Mouse (Mus musculus): Measurements from ENCODE around the gene Dok1. TPM values are rescaled to one million over a fixed set of nuclear protein-coding genes. Genes with fewer than 3 reads are reported as not detected.
A peak's percentile ranks its signal among the peaks of the same experiment; 100 is the strongest.

The Dok1 gene
- total RNA-seq (2014; fragmentation: Nextera tagmentation) (18.7 and 25.8 TPM in 2 replicates), total RNA-seq (2017) (9.0 and 16.1 TPM in 2 replicates)

DNA sequence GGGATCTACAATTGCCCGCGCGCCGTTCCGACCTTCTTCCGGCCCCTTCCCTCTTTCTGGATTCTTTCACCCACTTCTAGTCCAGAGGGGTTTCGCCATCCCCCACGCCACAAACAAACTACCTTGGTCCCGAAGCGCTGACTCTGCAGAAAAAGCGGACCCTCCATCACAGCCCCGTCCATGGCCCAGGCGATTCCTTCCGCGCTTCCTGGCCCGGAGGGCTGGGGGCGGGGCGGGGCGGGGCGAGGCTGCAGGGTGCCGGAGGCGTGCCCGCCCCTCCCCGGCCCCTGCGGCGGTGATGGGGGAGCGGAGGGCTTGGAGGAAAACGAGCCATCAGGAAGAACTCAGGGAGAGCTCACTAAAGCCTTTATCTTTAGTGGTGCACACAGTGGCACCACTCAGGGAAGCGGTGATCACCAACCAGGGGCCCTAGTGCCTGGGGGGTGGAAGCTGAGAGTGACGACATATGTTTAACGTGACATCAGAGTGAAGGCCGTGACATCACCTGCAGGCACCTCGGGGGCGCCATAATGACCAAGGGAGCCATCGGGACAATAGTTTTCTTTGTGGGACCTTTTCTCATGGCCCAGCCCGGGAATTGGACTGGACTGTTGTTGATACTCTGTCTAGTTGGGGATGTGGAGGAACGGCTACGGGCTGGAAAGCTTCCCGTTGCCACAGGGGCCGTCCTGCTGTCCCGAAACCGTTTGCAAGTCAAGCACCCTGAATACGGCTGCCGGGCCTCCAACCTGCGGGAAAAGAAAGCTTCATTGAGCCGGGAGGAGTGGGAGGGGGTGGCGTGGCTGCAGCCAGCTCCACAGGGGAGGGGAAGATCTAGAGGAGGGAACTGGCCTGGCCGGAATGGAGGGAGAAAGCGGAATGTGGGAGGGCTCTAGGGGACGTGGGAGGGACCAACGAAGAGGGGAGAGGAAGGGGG, at the start of gene Dok1, which contains the start of gene Loxl3:
TSS of gene Dok1 (minus strand) at position 223 of the 937 bp plus-strand sequence.
TSS of gene Loxl3 (plus strand) at position 925 of the 937 bp plus-strand sequence.
- peak; percentile 74 for ATAC-seq (replicated peaks; ENCODE audit: poor library complexity, severe bottlenecking)

DNA sequence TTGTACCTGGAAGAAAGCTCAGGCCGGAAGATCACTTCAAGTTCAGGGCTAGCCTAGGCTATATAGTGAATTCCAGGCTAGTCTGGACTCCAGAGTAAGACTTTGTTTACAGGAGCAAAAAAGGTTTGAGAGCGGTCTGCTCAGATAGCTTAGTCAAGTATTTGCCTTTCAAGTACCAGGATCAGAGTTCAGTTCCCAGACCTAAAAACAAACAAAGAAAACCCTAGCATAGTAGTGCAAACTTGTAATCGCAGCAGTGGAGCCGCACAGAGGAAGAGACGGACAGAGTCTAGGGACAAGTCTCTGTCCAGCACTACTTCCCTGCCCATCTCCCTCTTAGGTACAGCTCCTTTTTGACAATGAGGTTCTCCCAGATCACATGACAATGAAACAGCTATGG, 46.9 kb upstream of the Dok1 start:
- ATAC-seq (replicated peaks; ENCODE audit: poor library complexity, severe bottlenecking) = no peak

- ATAC-seq (replicated peaks; ENCODE audit: poor library complexity, severe bottlenecking) = peak; percentile 91
These were observed 45.1 kb upstream of the Dok1 start for GRCm38 (mm10) chr6:83078324-83078858.

DNA sequence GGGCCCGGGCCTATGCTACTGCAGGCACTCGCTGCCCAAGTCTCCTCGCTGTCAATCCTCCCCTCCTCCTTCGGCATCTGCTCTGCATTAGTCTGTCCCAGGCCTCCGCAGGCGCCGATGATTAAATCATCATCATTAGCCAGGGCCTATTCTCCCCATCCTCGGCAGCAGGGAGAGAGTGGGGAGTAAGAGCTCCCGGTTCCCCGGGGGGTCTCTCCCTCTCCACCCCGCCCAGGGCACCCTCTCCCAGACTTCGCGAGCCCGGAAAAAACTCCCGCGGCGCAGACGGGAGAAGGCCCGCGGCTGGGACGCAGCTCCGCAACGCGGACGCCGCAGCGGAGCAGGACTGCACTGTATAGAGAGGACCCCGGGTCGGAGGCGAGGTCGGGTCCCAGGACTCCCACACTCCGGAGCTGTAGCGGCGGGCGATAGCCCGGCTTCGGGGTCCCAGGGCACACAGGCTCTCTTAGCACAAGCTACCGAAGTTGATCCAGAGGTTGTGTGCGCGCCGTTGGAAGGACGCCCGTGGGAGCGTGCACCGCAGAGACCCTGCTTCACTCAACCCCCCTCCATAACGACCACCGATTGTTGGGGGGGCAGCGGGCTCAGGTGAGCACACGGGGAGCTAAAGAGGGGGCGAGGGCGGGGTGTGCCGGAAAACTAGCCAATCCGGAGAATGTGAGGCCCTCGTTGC, 44.5 kb upstream of the Dok1 start, which contains the start of gene Pcgf1:
TSS of gene Pcgf1 (plus strand) at position 240 of the 694 bp plus-strand sequence.
- ATAC-seq (replicated peaks; ENCODE audit: poor library complexity, severe bottlenecking) = peak; percentile 16; the same call in 1 of the 2 replicates

DNA sequence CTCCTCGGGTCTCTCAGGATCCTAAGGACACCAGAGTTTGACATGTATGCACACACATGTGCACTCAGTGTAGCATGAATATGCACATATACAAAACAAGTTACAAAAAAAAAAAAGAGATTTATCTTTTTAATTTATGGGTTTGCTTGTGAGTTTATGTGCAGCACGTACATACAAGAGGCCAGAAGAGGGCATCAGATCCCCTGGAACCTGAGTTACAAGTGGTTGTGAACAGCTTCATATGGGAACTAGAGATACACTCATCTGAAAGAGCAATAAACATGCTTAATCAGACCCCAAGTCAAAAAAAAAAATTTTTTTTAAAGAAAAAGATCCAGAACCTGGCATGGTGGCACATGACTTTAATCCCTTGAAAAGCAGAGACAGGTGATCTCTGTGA, 41.7 kb upstream of the Dok1 start:
- no peak for ATAC-seq (replicated peaks; ENCODE audit: poor library complexity, severe bottlenecking)

DNA sequence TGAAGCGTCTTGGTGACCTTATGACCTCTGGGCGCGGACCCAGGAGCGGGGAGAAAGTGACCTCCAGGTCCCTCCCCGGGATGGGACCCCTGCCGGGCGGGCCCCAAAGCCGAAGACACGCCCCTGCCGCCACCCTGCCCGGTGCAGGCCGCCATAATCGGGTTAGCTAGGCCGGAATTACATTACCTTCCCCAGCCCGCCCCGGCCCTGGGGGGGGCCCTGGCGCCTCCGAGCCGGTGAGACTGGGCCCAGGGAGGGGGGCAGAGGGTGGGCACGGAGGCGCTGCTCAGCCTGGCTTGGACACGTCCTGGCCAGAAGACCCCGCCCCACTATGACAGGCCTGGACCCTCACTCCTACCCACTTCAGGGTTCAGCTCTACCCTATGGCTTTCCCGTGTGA, 37.9 kb upstream of the Dok1 start:
- no peak for ATAC-seq (replicated peaks; ENCODE audit: poor library complexity, severe bottlenecking)

DNA sequence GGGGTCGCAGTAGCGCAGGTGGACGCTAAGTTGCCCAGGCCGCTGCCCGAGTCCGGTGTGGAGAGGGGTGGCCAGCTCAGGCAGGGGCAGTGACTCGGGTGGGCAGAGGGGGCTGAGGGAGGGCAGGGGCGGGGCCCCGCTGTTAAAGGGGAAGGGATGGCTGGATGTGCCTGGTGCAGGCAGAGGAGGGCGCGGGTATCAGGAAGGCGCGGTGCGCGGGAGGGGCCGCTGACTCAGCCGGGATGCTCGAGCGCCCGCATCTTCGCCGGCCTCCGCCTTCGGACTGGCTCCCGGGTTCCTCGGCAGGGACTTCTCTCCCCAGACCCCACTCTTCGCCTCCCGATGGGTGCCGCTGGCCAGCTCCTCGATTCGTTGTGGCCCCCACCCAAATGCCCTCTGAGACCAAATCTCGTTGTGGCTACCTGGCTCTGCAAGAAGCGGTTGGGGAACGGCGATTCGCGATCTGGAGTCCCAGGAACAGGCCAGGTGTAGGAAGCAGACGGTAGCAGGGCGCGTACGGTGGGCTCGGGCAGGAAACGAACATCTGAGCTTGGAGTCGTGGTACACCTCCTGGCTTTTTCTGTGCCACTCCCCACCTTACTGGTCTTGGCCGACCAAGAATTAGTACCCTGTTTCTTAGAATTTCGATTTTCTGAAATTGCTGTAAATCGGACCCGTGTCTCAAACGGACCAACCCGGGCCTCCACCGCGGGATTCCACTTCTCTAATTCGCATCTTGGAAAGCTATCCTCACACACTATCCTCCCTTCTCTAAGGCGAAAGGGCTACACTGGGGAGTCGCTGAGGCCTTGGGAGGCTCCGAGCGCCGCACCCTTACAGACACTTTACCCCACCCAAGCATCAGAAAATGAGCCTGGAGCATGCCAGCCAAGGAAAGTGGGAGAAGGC, 37.3 kb upstream of the Dok1 start:
- ATAC-seq (replicated peaks; ENCODE audit: poor library complexity, severe bottlenecking) = peak; percentile 32

DNA sequence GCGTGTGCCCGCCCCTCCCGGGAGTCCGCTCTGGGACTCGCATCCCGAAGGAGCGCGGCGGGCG, 36.8 kb upstream of the Dok1 start, which contains the start of gene Tlx2:
TSS of gene Tlx2 (minus strand) at position 47 of the 64 bp plus-strand sequence.
- ATAC-seq (replicated peaks; ENCODE audit: poor library complexity, severe bottlenecking) = no peak

DNA sequence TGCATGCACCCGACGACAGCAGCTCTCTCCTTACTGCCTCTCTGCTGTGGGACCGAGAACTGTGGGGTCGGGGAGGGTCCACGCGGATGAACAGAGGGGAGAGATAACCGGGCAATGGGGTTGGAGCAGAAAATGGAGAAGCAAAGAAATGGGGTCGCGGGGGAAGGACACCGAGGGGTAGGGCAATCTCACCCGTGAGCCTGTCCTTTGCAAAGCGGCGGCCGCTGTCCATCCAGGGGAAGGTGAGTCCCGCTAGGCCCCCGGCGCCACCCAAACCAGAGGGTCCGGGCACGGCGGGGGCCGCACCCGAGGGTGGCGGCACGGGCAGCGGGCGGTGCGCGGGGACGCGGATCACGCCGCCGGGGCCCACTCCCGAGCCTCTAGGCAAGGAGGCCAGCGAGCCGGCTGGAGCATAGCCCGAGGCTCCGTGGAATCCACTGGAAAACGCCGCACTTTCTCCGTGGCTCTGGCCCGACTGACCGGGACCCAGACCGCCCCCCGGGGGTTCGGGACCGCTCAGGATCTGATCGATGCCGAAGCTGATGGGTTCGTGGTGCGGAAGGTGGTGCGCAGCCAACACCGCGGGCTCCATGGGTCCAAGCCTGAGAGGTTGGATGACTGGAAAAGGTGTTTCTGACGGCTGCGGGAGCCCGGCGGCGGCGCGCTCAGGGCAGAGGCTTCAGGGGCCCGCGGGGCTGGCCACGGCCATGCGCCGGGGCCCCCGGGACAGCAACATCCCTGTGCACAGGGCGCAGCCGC, 36.4 kb upstream of the Dok1 start:
- ATAC-seq (replicated peaks; ENCODE audit: poor library complexity, severe bottlenecking) = no peak

DNA sequence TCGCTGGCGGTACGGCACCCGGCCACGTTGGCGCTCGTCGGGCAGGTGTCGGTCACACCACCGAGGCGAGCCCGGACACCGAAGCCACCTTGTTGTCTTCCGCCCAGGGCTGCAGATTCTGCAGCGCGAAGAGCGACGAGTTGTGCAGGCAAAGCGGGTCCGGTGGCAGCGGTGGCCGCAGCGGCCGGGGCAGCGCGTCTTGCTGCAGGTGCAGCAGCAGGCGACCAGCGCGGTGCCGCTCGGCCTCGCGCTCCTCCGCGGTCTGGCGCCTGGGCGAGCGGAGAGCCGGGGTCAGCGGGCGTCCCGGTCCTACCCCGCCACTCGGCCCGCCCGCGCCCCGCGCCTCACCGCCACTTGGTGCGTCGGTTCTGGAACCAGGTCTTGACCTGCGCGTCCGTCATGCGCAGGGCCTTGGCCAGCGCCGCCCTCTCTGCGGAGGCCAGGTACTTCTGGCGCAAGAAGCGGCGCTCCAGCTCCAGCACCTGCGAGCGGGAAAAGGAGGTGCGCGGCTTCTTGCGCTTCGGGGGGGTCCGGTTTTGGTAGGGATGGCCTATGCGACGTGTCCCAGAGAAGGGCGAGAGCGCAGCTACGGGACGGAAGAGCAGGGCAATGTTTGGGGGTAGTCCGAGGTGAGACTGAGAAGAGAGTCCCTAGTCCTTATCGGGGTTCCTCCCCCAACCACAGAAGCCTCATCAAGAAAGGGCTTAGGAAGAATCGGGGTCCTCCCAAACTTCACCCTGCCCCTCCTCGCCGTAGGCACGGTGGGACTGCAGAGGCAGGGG, 35.6 kb upstream of the Dok1 start:
- ATAC-seq (replicated peaks; ENCODE audit: poor library complexity, severe bottlenecking) = no peak; the same call in 1 of the 2 replicates

GRCm38 (mm10) chr6:83068221-83068620, 35.0 kb upstream of the Dok1 start:
- no peak for ATAC-seq (replicated peaks; ENCODE audit: poor library complexity, severe bottlenecking)

DNA sequence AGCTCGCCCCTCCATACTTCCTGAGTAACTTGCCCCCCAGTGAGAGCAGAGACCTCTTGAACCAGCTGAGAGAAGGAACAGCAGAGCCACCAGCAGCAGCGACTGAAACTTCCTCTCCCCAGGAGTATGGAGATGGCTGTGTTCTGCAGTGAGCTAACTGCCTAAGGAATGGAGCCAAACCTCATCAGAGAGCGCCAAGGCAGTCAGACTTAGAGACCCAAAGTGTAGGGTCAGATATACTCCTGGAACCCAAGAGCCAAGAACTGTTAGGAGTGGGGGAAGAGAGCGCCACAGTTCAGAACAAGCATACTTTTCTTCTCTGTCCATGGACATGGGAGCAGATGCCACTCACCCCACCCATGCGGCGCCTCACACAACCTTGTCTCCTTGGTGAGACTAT, 33.2 kb upstream of the Dok1 start:
- no peak for ATAC-seq (replicated peaks; ENCODE audit: poor library complexity, severe bottlenecking)

GRCm38 (mm10) chr6:83065995-83066394, 32.7 kb upstream of the Dok1 start:
- ATAC-seq (replicated peaks; ENCODE audit: poor library complexity, severe bottlenecking) = peak; percentile 31

GRCm38 (mm10) chr6:83058725-83059124, 25.5 kb upstream of the Dok1 start:
- ATAC-seq (replicated peaks; ENCODE audit: poor library complexity, severe bottlenecking) = no peak

DNA sequence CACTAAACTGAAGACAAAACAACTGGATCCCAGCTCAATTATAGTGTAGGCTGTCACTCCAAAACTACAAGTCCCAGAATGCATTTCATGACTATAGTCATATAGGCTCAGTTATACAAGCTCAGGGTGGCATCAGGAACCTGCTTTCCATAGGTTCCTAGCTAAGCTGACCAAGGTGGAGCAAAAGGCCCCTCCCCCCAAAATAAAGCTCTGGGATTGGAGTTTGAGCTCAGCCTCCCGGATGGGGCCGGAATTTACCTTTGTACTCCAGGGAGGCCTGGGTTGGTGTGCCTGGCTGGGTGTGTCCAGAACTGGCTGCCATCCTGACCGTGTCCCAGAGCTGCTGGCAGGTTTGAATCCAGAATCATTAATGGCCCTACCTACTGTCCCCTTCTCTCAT, 24.5 kb upstream of the Dok1 start, which contains the start of gene Dqx1:
TSS of gene Dqx1 (plus strand) at position 55 of the 400 bp plus-strand sequence.
- ATAC-seq (replicated peaks; ENCODE audit: poor library complexity, severe bottlenecking) = no peak

DNA sequence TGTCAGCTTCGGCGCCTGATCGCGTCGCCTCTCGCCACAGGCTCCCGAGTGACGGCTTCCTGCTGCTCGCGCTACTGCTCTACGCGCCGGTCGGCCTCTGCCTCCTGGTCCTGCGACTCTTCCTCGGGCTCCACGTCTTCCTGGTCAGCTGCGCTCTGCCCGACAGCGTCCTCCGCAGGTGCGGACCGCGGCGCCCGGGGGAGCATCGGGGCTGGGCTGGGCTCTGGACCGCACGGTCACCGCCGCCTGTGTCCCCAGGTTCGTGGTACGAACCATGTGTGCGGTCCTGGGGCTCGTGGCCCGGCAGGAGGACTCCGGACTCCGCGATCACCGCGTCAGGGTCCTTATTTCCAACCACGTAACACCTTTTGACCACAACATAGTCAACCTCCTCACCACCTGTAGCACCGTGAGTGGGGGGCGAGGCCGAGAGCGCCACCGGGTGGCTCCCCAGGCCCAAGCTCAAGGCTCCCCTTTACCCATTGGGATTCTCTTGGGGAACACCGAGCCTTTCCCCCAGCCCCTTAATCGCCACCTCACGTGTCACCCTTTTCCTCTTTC, 21.7 kb upstream of the Dok1 start, which contains the start of gene Htra2:
TSS of gene Htra2 (minus strand) at position 403 of the 561 bp plus-strand sequence.
- peak; percentile 18; the same call in 1 of the 2 replicates for ATAC-seq (replicated peaks; ENCODE audit: poor library complexity, severe bottlenecking)

DNA sequence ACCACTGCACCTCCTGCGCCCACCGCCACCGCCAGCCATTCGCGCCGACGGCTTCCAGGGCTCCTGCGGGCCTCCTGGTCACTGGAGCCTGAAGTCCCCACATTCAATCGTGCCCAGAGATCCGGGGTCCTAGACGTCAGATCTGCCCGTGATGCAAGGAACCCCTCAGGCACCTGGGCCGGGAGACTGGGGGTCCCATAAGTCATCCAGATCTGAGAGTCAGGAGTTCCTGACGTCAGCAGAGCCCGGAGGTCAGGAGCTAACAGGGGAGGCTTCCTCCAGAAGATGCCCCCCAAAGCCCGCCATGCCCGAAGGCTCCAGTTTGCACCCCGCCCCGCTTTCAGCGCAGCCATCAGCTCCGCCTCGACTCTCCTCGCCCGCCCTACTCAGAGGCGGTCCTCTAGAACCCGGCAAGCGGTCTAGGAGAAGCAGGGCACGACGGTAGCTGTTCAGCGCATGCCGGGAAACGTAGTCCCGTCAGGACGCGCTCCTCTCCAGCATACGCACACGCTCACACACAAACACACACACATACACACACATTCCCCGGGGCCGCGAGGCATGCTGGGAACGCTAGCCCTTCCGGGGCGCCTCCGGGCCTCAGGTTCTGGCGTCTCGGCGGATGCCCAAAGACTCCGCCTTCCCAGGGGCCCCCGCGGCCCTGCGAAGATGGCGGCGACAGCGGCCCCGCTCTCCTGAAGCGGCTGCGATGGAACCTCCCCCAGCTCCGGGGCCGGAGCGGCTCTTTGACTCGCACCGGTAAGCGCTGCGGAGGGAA, 21.0 kb upstream of the Dok1 start, which contains the start of gene Aup1:
TSS of gene Aup1 (plus strand) at position 448 of the 778 bp plus-strand sequence.
- peak; percentile 83 for ATAC-seq (replicated peaks; ENCODE audit: poor library complexity, severe bottlenecking)

Data from granulocyte monocyte progenitor cell, adult 5-6 weeks (primary cell).